Mouse (Mus musculus) heart, postnatal 4 days (tissue): ENCODE results near the gene Gna11. TPM values are rescaled to one million over a fixed set of nuclear protein-coding genes. Genes with fewer than 3 reads are reported as not detected.
A peak's percentile ranks its signal among the peaks of the same experiment; 100 is the strongest.

ENCODE experiments used
- DNase-seq: peaks from one replicate; pipeline ENCODE4 v3.0.0; 2021
- microRNA-seq, 2 experiments: library from miRNA; unstranded; fragments of <30 nt; microRNA quantifications; one replicate each; pipeline ENCODE4 v1.2.0; 2021 to 2022
- total RNA-seq, 2 experiments: library from RNA; stranded (reverse); gene quantifications; 2 replicates each; pipeline ENCODE4 v1.2.3; 2021

Gna11 gene
- total RNA-seq, 2 experiments from 2014 or later = 58.5 to 62.7 TPM

- no peak for DNase-seq
These were observed 60.4 kb downstream of the Gna11 start for GRCm38 (mm10) chr10:81484441-81485059.

- DNase-seq = no peak
These were observed 61.0 kb downstream of the Gna11 start for GRCm38 (mm10) chr10:81483983-81484382.

GRCm38 (mm10) chr10:81482533-81482889, 62.5 kb downstream of the Gna11 start, which contains the start of gene Celf5:
Celf5 (minus strand) TSS chr10:81482709.
- DNase-seq = peak; percentile 58

DNA sequence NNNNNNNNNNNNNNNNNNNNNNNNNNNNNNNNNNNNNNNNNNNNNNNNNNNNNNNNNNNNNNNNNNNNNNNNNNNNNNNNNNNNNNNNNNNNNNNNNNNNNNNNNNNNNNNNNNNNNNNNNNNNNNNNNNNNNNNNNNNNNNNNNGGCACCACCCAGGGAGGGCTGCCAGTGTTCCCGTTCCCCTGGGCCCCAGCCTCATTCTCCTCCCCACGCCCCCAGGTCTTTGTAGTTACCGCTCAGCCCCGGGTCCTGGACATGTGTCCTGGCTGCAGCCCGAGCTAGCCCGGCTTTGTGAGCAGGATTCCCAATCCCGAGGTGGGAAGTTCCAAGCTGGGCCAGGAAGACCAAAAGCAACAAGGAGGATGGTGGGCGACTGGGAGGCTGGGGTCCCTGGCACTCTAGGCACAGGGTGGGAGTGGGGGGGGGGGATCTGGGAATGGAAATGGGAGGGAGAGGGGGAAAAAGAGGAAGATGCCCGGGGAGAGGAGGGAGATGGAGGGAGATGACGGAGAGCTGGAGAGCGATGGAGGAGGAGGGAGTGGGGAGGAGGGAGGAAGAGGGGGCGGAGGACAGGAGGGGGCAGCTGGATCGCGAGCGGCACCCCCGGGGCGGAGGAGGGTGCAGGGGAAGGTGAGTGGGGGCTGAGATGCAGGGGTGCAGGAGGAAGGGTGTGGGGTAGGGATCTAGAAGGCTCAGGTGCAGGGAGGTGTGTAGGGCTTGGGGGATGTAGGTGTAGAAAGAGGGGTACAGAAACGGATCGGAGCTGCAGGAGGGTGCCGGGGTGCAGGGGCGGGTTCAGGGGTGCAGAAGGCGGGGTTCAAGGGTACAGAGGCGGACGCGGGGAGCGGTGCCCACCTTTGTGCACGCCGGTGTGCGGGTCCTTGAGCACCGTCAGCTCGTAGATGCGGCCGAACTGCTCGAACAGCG, 63.1 kb downstream of the Gna11 start:
- DNase-seq = no peak

Small RNAs within 50 kb of the gene (microRNA-seq; reads per million reads assigned to microRNA genes)
- 0 reads per million in 2 experiments for gene Gm25595

Other genes starting within 250 kb of the Gna11 start
- gene Cactin, start 224.1 kb downstream of the Gna11 start, total RNA-seq = 10 to 100 TPM; 20.7 to 21.0 TPM
- 1 to 10 TPM; 5.5 to 5.6 TPM for gene Tbxa2r, start 216.5 kb downstream of the Gna11 start, total RNA-seq
- 1 to 10 TPM; 2.2 to 3.3 TPM for gene Gipc3, start 201.9 kb downstream of the Gna11 start, total RNA-seq
- 100 to 1,000 TPM; 107 to 113 TPM for gene Hmg20b, start 194.7 kb downstream of the Gna11 start, total RNA-seq
- gene Mfsd12, start 187.7 kb downstream of the Gna11 start, total RNA-seq = 10 to 100 TPM; 12.1 to 13.5 TPM
- 1 to 10 TPM in 1 of 2 experiments, under 1 TPM in 1; 0.63 to 2.0 TPM for gene 4930404N11Rik, start 179.4 kb downstream of the Gna11 start, total RNA-seq
- gene Fzr1, start 166.7 kb downstream of the Gna11 start, total RNA-seq = 10 to 100 TPM; 55.4 to 56.8 TPM
- 10 to 100 TPM; 52.9 to 55.9 TPM for gene Dohh, start 160.8 kb downstream of the Gna11 start, total RNA-seq
- gene Gm48551, start 160.7 kb downstream of the Gna11 start, total RNA-seq = under 1 TPM; 0.55 to 0.70 TPM
- under 1 TPM; 0.72 to 0.98 TPM for gene Gm48552, start 156.2 kb downstream of the Gna11 start, total RNA-seq
- 1 to 10 TPM; 1.9 to 2.4 TPM for gene Smim24, start 152.1 kb downstream of the Gna11 start, total RNA-seq
- 100 to 1,000 TPM; 125 to 130 TPM for gene Nfic, start 89.6 kb downstream of the Gna11 start, total RNA-seq
- under 1 TPM; 0.09 to 0.33 TPM for gene Celf5, start 62.5 kb downstream of the Gna11 start, total RNA-seq
- gene Ncln, start 48.8 kb downstream of the Gna11 start, total RNA-seq = 10 to 100 TPM; 57.1 to 62.3 TPM
- under 1 TPM; 0.50 to 0.57 TPM for gene S1pr4, start 45.1 kb downstream of the Gna11 start, total RNA-seq
- gene Gna15, start 21.0 kb downstream of the Gna11 start, total RNA-seq = under 1 TPM; 0.48 to 0.56 TPM
- 100 to 1,000 TPM; 821 to 843 TPM for gene Aes, start 14.3 kb upstream of the Gna11 start, total RNA-seq
- 10 to 100 TPM; 15.3 to 17.1 TPM for gene Tle2, start 29.4 kb upstream of the Gna11 start, total RNA-seq
- 10 to 100 TPM in 1 of 2 experiments, 1 to 10 TPM in 1; 7.2 to 10.6 TPM for gene Tle6, start 55.9 kb upstream of the Gna11 start, total RNA-seq
- gene BC025920, start 61.1 kb upstream of the Gna11 start, total RNA-seq = 1 to 10 TPM; 1.2 to 1.3 TPM
- gene Sirt6, start 82.6 kb upstream of the Gna11 start, total RNA-seq = 10 to 100 TPM; 16.8 to 17.0 TPM
- gene Ankrd24, start 83.3 kb upstream of the Gna11 start, total RNA-seq = 10 to 100 TPM; 14.5 to 16.0 TPM
- 1 to 10 TPM; 2.9 to 3.5 TPM for gene Gm10778, start 103.9 kb upstream of the Gna11 start, total RNA-seq
- 1 to 10 TPM; 8.5 to 9.2 TPM for gene Zfp433, start 159.6 kb upstream of the Gna11 start, total RNA-seq
- 1 to 10 TPM; 3.7 to 4.3 TPM for gene Gm3055, start 226.0 kb upstream of the Gna11 start, total RNA-seq